Mouse (Mus musculus): ENCODE data around the gene Atraid. TPM values are rescaled to one million over a fixed set of nuclear protein-coding genes. Genes with fewer than 3 reads are reported as not detected.
A peak's percentile ranks its signal among the peaks of the same experiment; 100 is the strongest.
"Not testable (repeated sequence)": the region's sequence is repeated elsewhere in the genome, so short reads cannot be mapped to it uniquely, and the experiment has no call there.

Gene Atraid
- polyA plus RNA-seq, 1 experiment from 2014 or later = 119 TPM

- Histone ChIP-seq H3K27ac (no peak overlapping the region), H3K4me3 (no peak overlapping the region), H3K36me3 (peaks cover 4% of the 10 kb centered on the region; the same call in 1 of the 2 replicates), H3K9ac (no peak overlapping the region), H3K4me2 (replicated peaks) (no peak overlapping the region), H3K4me1 (no peaks in the 10 kb centered on the region), H3K27me3 (replicated peaks) (no peaks in the 10 kb centered on the region), H3K9me3 (no peaks in the 10 kb centered on the region)
- no peak for ATAC-seq (ENCODE audit: low FRiP score, low read depth)
- WGBS = 86% methylated on average over 8 of the region's 8 CpGs
These were observed 16.6 kb upstream of the Atraid start for GRCm38 (mm10) chr5:31031508-31031907.

DNA sequence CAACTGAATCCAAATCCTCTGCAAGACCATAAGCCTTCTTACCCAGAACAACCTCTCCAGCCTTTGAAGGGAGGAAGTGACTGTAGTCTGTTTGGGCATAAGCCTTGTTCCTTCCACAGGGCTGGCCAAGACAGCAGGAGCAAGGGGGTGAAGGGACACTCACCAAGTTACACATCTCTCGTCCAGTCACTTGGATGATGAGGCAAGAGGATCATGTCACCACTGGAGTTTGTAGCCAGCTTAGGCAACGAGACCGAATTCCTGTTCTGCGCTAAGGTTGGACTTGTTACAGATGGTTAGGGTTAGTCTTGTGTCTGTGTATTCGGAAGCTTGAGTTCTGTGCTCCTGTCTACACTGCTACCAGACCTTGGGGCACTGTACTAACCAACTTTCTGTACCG lies 13.4 kb upstream of the Atraid start:
- H3K4me3 ChIP-seq = no peak overlapping the region
- H3K9ac ChIP-seq = no peak overlapping the region
- WGBS = 89% methylated on average over 6 of the region's 6 CpGs
- no peaks in the 10 kb centered on the region for H3K4me1 ChIP-seq
- peaks cover 28% of the 10 kb centered on the region for H3K36me3 ChIP-seq
- ATAC-seq (ENCODE audit: low FRiP score, low read depth) = no peak
- H3K27ac ChIP-seq = no peak overlapping the region
- no peaks in the 10 kb centered on the region for H3K27me3 ChIP-seq (replicated peaks)
- no peaks in the 10 kb centered on the region for H3K9me3 ChIP-seq
- H3K4me2 ChIP-seq (replicated peaks) = no peak overlapping the region

DNA sequence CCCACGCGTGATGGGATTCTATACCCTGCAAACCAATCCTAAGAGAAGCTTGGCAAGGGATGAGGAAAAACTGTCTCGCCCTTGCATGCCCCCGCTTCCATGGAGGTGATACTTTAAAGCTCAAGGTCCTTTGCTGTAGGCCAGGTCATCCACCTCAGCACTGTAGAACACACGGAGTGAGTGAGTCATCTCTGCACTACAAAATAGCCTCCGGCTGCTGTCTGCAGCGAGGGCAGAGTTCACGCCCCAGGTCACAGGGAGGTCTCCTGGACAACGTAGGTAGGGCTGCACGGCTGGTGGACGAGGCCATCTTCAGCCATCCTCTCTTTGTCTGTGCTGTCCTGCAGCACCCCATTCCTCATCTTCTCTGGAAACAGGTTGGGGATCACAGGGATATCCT lies 11.6 kb upstream of the Atraid start:
- not testable (repeated sequence) for ATAC-seq (ENCODE audit: low FRiP score, low read depth); H3K27me3 ChIP-seq (replicated peaks); H3K9ac ChIP-seq; H3K27ac ChIP-seq; H3K4me1 ChIP-seq; H3K4me2 ChIP-seq (replicated peaks); H3K4me3 ChIP-seq; H3K9me3 ChIP-seq
- H3K36me3 ChIP-seq = peaks cover 46% of the 10 kb centered on the region
- WGBS = 90% methylated on average over 11 of the region's 11 CpGs

GRCm38 (mm10) chr5:31038171-31038845 lies 9.8 kb upstream of the Atraid start:
- Histone ChIP-seq H3K9me3 (no peaks in the 10 kb centered on the region), H3K27me3 (replicated peaks) (no peaks in the 10 kb centered on the region), H3K9ac (no peak overlapping the region), H3K4me3 (no peak overlapping the region), H3K27ac (no peak overlapping the region), H3K4me2 (replicated peaks) (no peak overlapping the region), H3K36me3 (peaks cover 61% of the 10 kb centered on the region), H3K4me1 (no peaks in the 10 kb centered on the region)
- no peak for ATAC-seq (ENCODE audit: low FRiP score, low read depth)
- WGBS = 90% methylated on average over 7 of the region's 7 CpGs

- WGBS = 93% methylated on average over 6 of the region's 6 CpGs
- peaks cover 20% of the 10 kb centered on the region for H3K36me3 ChIP-seq
- H3K9me3 ChIP-seq = no peaks in the 10 kb centered on the region
- H3K4me3 ChIP-seq = no peak overlapping the region
- H3K27me3 ChIP-seq (replicated peaks) = no peaks in the 10 kb centered on the region
- ATAC-seq (ENCODE audit: low FRiP score, low read depth) = no peak
- H3K9ac ChIP-seq = no peak overlapping the region
- no peak overlapping the region for H3K4me2 ChIP-seq (replicated peaks)
- peaks cover 4% of the 10 kb centered on the region for H3K4me1 ChIP-seq
- H3K27ac ChIP-seq = no peak overlapping the region
These were observed 1.7 kb upstream of the Atraid start for GRCm38 (mm10) chr5:31046416-31046815.

DNA sequence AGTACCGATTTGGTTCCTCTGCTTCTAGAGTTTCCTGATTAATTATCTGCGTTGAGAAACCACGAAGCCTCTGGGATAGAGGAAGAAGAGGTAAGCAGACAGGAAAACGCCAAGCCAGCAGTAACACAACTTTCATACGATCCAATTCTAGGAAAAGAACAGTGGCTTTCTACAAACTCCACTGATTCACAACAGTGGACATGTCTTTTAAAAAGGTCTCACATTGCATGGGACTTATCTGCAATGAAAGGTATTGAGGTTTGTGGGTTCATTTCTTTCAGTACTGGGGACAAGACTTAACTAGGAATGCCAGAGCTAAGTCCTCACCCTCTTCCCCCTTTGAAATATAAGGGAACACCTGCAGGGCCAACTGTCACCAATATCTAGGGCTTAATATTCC lies 1.0 kb upstream of the Atraid start:
- peak overlapping the region; percentile 67; the same call in 1 of the 2 replicates for H3K4me3 ChIP-seq
- H3K4me2 ChIP-seq (replicated peaks) = peak overlapping the region; percentile 73
- WGBS = 81% methylated on average over 5 of the region's 5 CpGs
- H3K27ac ChIP-seq = no peak overlapping the region
- peaks cover 4% of the 10 kb centered on the region for H3K4me1 ChIP-seq
- H3K9ac ChIP-seq = no peak overlapping the region; the same call in 1 of the 2 replicates
- ATAC-seq (ENCODE audit: low FRiP score, low read depth) = no peak
- no peaks in the 10 kb centered on the region for H3K27me3 ChIP-seq (replicated peaks)
- H3K36me3 ChIP-seq = peaks cover 14% of the 10 kb centered on the region; the same call in 1 of the 2 replicates
- H3K9me3 ChIP-seq = no peaks in the 10 kb centered on the region

GRCm38 (mm10) chr5:31048763-31049641 lies 890 bp downstream of the Atraid start, which contains the start of gene Slc5a6:
Gene Slc5a6 (minus strand): TSS chr5:31048924.
- peak within 1 kb of the TSS; percentile 67 for H3K4me3 ChIP-seq

DNA sequence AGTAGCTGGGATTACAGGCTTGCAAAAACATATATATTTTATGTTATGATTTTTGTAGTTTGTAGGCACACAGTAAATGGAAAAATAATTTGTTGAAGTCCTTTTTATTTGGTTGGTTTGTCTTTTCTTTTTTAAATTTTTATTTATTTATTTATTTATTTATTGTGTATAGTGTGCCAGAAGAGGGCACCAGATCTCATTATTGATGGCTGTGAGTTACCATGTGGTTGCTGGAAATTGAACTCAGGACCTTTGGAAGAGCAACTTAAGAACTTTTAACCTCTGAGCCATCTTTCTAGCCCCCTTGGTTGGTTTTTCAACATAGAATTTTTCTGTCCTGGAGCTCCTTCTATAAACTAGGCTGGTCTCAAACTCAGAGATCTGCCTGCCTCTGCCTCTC lies 2.3 kb downstream of the Atraid start:
- no peak overlapping the region for H3K9ac ChIP-seq
- no peak overlapping the region for H3K4me3 ChIP-seq
- H3K27ac ChIP-seq = no peak overlapping the region
- H3K27me3 ChIP-seq (replicated peaks) = no peaks in the 10 kb centered on the region
- H3K36me3 ChIP-seq = peaks cover 7% of the 10 kb centered on the region; the same call in 1 of the 2 replicates
- H3K9me3 ChIP-seq = no peaks in the 10 kb centered on the region
- H3K4me1 ChIP-seq = peaks cover 12% of the 10 kb centered on the region
- ATAC-seq (ENCODE audit: low FRiP score, low read depth) = no peak
- H3K4me2 ChIP-seq (replicated peaks) = no peak overlapping the region

More at GRCm38 (mm10) chr5:31048763-31049641, 890 bp downstream of the Atraid start, which contains the start of gene Slc5a6:
- Histone ChIP-seq H3K27me3 (replicated peaks) (no peaks in the 10 kb centered on the region), H3K9ac (peak within 1 kb of the TSS; percentile 80), H3K36me3 (peaks cover 7% of the 10 kb centered on the region; the same call in 1 of the 2 replicates), H3K27ac (peak within 1 kb of the TSS; percentile 82), H3K4me1 (peaks cover 7% of the 10 kb centered on the region), H3K4me2 (replicated peaks) (peak within 1 kb of the TSS; percentile 73), H3K9me3 (no peaks in the 10 kb centered on the region)
- under 1% methylated on average over 23 of the region's 23 CpGs for WGBS
- peak; percentile 44 for ATAC-seq (ENCODE audit: low FRiP score, low read depth)

- H3K36me3 ChIP-seq = peaks cover 10% of the 10 kb centered on the region
These were observed 5.6 kb downstream of the Atraid start for GRCm38 (mm10) chr5:31053728-31054127.

DNA sequence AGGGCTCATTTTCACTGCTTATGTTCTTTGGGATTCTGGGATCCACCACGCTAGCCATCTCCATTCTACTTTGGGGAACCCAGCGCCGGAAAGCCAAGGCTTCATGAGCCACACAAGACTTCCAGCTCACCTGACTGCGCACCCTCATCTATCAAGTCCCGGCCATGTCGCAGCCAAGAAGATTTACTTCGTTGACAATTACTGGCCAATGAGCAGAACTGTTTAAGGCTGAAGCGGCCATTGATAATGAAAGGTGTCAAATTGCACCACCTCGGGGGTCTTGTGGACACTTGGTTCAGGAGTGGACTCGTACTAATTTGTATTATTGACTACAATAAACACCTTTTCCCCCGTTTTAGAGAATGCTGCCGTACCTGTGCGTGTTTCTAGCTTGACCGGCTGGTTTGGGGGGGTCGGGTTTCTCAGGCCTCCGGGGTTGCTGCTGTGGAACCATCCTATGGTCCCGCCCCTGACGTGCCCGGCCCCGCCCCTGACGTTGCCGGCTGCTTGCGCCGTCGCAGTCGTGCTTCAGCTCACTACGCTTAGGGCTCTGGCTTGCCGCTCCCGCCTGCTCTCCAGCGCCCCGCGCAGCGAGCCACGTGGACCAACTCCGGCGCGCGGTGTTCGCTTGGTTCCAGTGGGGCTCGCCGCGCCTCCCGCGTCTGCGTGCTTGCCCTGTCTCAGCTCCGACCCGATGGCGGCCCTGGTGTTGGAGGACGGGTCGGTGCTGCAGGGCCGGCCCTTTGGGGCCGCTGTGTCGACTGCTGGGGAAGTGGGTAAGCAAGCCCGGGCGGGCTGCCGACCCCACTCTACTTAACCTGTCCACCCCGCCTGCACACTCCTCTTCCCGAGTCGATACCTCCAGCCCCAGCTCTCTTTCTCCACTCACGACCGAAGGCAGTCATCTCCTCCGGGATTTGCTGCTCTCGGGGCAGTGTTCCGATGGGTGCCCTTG lies 6.4 kb downstream of the Atraid start, which contains the start of gene Cad:
Gene Cad (plus strand): TSS at position 520 of the 955 bp plus-strand sequence.
- Histone ChIP-seq H3K4me1 (peaks cover 15% of the 10 kb centered on the region), H3K4me2 (replicated peaks) (peak within 1 kb of the TSS; percentile 94), H3K36me3 (peaks cover 18% of the 10 kb centered on the region), H3K4me3 (peak within 1 kb of the TSS; percentile 61), H3K27me3 (replicated peaks) (no peaks in the 10 kb centered on the region), H3K9ac (peak within 1 kb of the TSS; percentile 73), H3K9me3 (no peaks in the 10 kb centered on the region), H3K27ac (no peak within 1 kb of the TSS)
- ATAC-seq (ENCODE audit: low FRiP score, low read depth) = peak; percentile 98
- WGBS = under 1% methylated on average over 64 of the region's 64 CpGs

More at GRCm38 (mm10) chr5:31053728-31054127, 5.6 kb downstream of the Atraid start:
- peak overlapping the region; percentile 94 for H3K4me2 ChIP-seq (replicated peaks)
- not testable (repeated sequence) for H3K9me3 ChIP-seq; H3K27me3 ChIP-seq (replicated peaks); H3K27ac ChIP-seq; ATAC-seq (ENCODE audit: low FRiP score, low read depth)
- 60% methylated on average over 4 of the region's 4 CpGs for WGBS
- peak overlapping the region; percentile 61 for H3K4me3 ChIP-seq
- H3K9ac ChIP-seq = 0 out of 2 replicates have a peak overlapping the region, but pooled peaks have one; percentile 73
- H3K4me1 ChIP-seq = peaks cover 15% of the 10 kb centered on the region
